Mouse (Mus musculus) cerebellum, adult 2 months (tissue): ENCODE measurements at regions not wholly inside any gene's neighbourhood (a gene's known extent, or its start where the extent isn't known, plus 50 kb on each side); places are given as distances from the start of the nearest gene placed in this dataset.

ENCODE experiments used
- CTCF ChIP-seq: fragments of 200-500 bp; IDR thresholded peaks from 2 replicates; pipeline ENCODE4 v1.5.1; 2011; ENCODE audit warnings: low read depth, mild to moderate bottlenecking, control low read depth, low read length, moderate library complexity, borderline replicate concordance; ENCODE audit not compliant: insufficient read depth
- POLR2A ChIP-seq: fragments of 200-500 bp; IDR thresholded peaks from 2 replicates; pipeline ENCODE4 v1.6.1; 2011; ENCODE audit warnings: low read length, control low read depth, borderline replicate concordance; ENCODE audit not compliant: insufficient read depth

GRCm38 (mm10) chr4:142414874-142415273 lies 175.7 kb upstream of the Kazn start:
- TF ChIP-seq CTCF (no peak), POLR2A (no peak)
